Mouse (Mus musculus) regulatory T cell (primary cell): ENCODE data around the gene Mptx1.
"Not testable (repeated sequence)": the region's sequence is repeated elsewhere in the genome, so short reads cannot be mapped to it uniquely, and the experiment has no call there.

ENCODE experiments used
- in situ Hi-C: fragments of 300-600 bp; cut with MboI, MseI; formaldehyde crosslinking; loops from one replicate; pipeline ENCODE4 v1.15.1; 2025; ENCODE audit warnings: high pct_unique_total_duplicates

The Mptx1 gene

DNA sequence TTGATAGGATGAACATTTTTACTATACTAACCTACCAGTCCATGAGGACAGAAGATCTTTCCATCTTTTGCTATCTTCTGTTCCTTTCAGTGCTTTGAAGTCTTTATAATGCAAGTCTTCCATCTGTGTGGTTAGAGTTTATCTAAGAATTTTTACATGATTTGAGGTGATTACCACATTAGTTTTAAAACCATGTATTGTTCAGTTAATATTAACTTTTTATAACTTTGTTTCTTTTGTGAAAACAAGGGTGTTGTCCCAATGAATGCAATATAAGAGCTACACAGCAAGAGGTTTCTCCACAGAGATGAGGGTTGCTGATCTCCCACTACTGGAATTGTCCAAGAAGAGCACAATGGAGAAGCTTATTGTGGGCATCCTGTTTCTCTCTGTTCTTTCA, at the start of gene Mptx1:
Mptx1 (plus strand) TSS at position 301 of the 400 bp plus-strand sequence.
- in situ Hi-C loops = no loop called here

DNA sequence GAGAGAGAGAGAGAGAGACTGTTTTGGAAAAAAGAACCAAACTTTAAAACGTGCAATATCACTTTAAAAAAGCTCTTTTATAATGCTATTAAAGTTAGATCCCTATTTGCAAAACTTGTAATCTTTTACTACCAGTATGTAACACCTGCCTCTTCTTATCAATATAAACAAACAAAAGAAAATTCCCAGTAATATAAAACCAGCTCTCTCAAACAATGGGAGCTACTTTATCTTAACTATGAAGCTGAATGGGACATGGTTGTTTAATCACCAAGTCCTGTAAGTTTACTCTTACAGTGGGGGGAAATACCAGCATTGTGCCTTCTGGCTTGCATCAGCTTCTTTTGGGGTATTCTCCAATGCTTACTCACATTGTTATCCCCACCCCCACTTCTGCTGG, 27.2 kb upstream of the Mptx1 start:
- in situ Hi-C loops = no loop called here

DNA sequence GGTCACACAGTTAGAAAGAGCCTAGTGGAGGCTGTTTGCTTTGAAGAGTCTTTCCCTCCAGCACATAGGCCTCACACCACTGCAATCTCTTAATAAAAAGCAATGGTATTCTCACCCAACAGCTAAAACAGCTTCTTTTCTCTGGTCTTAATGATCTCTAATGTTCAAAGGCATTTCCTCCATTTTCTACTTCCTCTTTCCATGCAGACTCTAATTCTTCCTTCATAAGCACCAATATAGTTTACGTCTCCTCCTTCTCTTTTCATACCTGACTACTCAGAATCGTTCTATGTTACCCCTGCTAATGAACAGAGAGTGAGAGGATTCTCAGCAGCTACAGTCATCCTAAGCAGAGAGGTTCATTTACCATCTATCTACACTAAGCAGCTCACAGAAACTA, 13.0 kb upstream of the Mptx1 start:
- in situ Hi-C loops = no loop called here

DNA sequence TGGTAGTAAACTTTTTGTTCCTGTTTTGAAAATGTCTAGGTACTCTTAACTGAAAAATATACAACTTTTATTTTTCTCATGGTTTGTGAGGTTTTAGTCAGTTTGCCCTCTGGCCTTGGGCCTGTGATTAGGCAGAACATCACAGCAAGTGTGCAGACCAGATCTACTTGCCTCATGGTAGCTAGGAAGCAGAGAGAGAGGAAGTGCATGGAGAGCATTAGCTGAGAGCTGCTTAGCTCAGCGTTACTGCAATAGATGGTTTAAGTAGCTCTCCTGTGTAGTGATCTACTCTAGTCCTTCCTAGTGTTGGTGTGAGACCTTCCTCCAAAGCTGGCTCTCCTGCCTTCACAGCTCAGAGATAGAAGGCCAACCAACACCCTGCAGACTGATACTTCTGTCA, 23.3 kb downstream of the Mptx1 start:
- in situ Hi-C loops = not testable (repeated sequence)

DNA sequence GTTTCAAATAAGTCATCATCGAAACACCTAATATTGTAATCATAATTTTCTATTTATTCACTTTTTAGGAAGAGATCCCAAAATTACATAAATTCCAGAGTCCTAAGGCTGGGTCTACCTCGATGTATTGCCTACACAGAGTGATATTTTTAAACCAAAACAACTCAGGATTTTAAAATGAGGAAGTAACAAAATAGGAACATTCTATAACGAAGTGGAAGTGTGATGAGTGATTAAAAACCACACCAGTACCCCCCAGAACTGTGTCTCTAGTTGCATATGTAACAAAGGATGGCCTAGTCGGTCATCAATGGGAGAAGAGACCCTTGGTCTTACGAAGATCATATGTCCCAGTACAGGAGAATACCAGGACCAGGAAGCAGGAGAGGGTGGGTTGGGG, 24.3 kb downstream of the Mptx1 start:
- in situ Hi-C loops = no loop called here

DNA sequence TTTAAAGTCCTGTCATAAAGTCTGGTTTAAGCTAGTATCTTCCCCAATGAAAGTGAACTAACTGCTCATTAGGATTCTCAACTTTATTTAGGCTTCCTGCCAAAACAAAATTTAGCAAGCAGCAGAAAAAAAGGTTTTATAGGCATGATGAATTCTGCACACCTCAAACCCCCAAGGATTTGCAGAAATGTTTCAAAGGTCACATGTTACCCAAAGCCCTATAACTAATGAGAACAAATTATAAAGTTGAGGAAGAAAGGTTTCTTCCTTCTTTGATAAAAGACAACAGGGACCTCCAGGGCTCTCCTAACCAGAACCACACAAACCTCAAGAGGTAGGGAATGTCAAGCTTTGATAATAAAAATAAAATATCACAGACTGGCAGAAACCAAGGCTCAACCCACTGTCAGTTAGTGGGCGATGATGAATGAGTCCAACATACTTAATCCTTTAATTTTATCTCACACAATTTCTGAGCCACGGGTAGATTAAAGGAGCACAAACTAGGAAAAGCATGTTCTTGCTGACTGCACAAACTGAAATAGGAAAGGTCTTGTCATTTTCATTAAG, 34.6 kb downstream of the Mptx1 start, which contains the start of gene Olfr417:
Olfr417 (plus strand) TSS at position 241 of the 570 bp plus-strand sequence.
- in situ Hi-C loops = no loop called here

DNA sequence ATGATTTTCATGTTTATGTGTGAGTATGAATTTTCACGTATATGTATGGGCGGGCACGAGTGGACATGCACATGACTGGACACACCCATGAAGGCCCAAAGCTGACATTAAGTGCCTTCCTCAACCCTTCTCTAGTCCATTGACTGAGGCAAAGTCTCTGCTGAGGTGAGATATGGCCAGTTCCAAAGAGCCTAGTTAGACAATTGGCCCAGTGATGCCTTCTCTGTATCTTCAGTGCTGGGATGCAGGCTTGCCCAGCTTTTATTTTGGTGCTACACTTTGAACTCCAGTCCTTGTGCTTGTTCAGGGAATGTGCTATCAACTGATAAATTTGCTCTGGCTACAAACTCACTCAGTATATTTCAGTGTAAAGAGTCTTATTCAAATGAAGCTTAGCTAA, 43.5 kb downstream of the Mptx1 start:
- in situ Hi-C loops = no loop called here
